Comparison of ENCODE assay signal across 8 mouse cellular contexts in the genomic region with DNA sequence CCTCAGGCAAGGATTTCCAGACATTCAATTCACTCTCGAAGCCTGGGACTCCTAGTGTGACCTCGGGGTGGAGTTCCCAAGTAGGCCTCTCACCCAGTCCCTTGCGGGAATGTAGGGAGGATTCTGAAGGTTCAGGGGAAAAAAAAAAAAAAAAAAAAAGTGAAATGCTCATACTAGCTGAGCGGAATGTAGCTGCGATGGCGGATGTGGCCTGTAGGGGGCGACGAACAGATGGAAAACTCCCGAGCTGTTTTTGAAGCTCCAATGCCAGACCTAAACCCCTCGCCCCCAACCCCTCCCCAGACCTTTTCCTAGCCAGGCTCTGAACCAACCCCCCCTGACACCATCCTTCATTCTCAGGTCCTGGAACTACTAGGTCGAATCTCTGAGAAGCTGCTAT. TPM values are rescaled to one million over a fixed set of nuclear protein-coding genes. Genes with fewer than 3 reads are reported as not detected.
DNase-seq lines count a peak whose midpoint lies in the region; ATAC-seq and TF ChIP-seq lines count a peak whose summit lies in the region.

No protein-coding gene starts in this region.

- peaks cover 26% of the 10 kb centered on the region for H3K4me1 ChIP-seq in embryonic facial prominence, embryonic 10.5 days
- H3K4me1 ChIP-seq in limb, embryonic 11.5 days (ENCODE audit: control insufficient read depth, insufficient read depth, low read length), result 0 out of 2 replicates have a peak, but pooled peaks cover 3% of the 10 kb centered on the region

- CTCF ChIA-PET in Patski (lab: Charles Lee), result interaction anchor here (0.6 to 1.5 kb wide), 10 partner anchors 16 to 314 kb away, joined by 3 to 5 read pairs (median 3); a partner anchor contains a TSS

- H3K9me3 ChIP-seq in embryonic facial prominence, embryonic 10.5 days, result no peaks in the 10 kb centered on the region
- H3K9me3 ChIP-seq in limb, embryonic 11.5 days (ENCODE audit: control insufficient read depth, low read length), result no peaks in the 10 kb centered on the region

- DNase-seq in layer of hippocampus, postnatal 14 days (ENCODE audit: low spot score in 2 of 2), result peak; percentile 47 to 63
- DNase-seq in layer of hippocampus, adult 9-11 months, result no peak
- DNase-seq in Patski (ENCODE audit: low read depth, low spot score), result no peak
- DNase-seq in embryonic facial prominence, embryonic 10.5 days (ENCODE audit: low spot score), result peak; percentile 86
- DNase-seq in heart, postnatal 36 days, result peak; percentile 55 to 67
- DNase-seq in limb, embryonic 11.5 days (ENCODE audit: low spot score), result peak; percentile 89

- POLR2A ChIA-PET in Patski (lab: Charles Lee), result no interaction called here

- no peaks in the 10 kb centered on the region for H3K27me3 ChIP-seq in Patski
- H3K27me3 ChIP-seq in embryonic facial prominence, embryonic 10.5 days (replicated peaks; ENCODE audit: low read depth, poor library complexity, severe bottlenecking), result peaks cover 100% of the 10 kb centered on the region
- H3K27me3 ChIP-seq in limb, embryonic 11.5 days (ENCODE audit: control insufficient read depth, insufficient read depth, low read length), result peaks cover 69% of the 10 kb centered on the region
- no peaks in the 10 kb centered on the region for H3K27me3 ChIP-seq in myocyte (ENCODE audit: control insufficient read depth, insufficient read depth, insufficient read length)

- TF ChIP-seq POLR2A in myocyte (IDR thresholded peaks at IDR 0.05; ENCODE audit: insufficient read length, low read depth), result no peak

- intact Hi-C loops in heart, postnatal 36 days (cut with DNase I), result loop anchor here (1.0 to 2.0 kb wide), 2 partner anchors 54 to 105 kb away; a partner anchor contains a TSS

- no peak overlapping the region for H3K4me2 ChIP-seq in limb, embryonic 11.5 days (ENCODE audit: low read depth, severe bottlenecking)
- peak overlapping the region; percentile 24 for H3K4me2 ChIP-seq in myocyte (ENCODE audit: low read depth)

- H3K36me3 ChIP-seq in embryonic facial prominence, embryonic 10.5 days (replicated peaks), result no peaks in the 10 kb centered on the region
- H3K36me3 ChIP-seq in limb, embryonic 11.5 days (ENCODE audit: control insufficient read depth, insufficient read depth, low read length), result no peaks in the 10 kb centered on the region
- no peaks in the 10 kb centered on the region for H3K36me3 ChIP-seq in myocyte (ENCODE audit: control insufficient read depth, insufficient read depth)

- 0% methylated on average over 11 of the region's 11 CpGs for WGBS in embryonic facial prominence, embryonic 10.5 days
- WGBS in limb, embryonic 11.5 days, result under 1% methylated on average over 11 of the region's 11 CpGs

- H3K4me3 ChIP-seq in embryonic facial prominence, embryonic 10.5 days, result no peak overlapping the region
- H3K4me3 ChIP-seq in limb, embryonic 11.5 days (ENCODE audit: low read depth, low read length), result no peak overlapping the region
- H3K4me3 ChIP-seq in myocyte, result no peak overlapping the region

- H3ac ChIP-seq in myocyte (ENCODE audit: control insufficient read depth, insufficient read length), result no peak overlapping the region

- in situ Hi-C loops in Patski (cut with MboI; ENCODE audit: low pct_unique_long_range_greater_than_20kb), result no loop called here

- no peak overlapping the region for H3K27ac ChIP-seq in embryonic facial prominence, embryonic 10.5 days (replicated peaks)
- no peak overlapping the region for H3K27ac ChIP-seq in limb, embryonic 11.5 days (replicated peaks; ENCODE audit: low read depth, low read length)

- TF ChIP-seq CTCF in Patski (IDR thresholded peaks at IDR 0.05), result no peak

- H3K79me2 ChIP-seq in myocyte (ENCODE audit: control insufficient read depth, insufficient read depth), result no peaks in the 10 kb centered on the region

- H3K9ac ChIP-seq in limb, embryonic 11.5 days (ENCODE audit: low read length), result no peak overlapping the region

- ATAC-seq in Patski, result peak; percentile 51
- ATAC-seq in limb, embryonic 11.5 days (ENCODE audit: insufficient number of reproducible peaks, low FRiP score, low TSS enrichment, low read depth), result no peak; the same call in 1 of the 2 replicates
- ATAC-seq in erythroblast, adult 5-6 weeks (replicated peaks; ENCODE audit: low FRiP score, poor library complexity, severe bottlenecking), result no peak

TF ChIP-seq in myocyte, 11 proteins besides CTCF, POLR2A, EP300 and RAD21:
- no peak for TF ChIP-seq CEBPB (IDR thresholded peaks at IDR 0.05; ENCODE audit: insufficient read depth, poor library complexity, severe bottlenecking)
- no peak for TF ChIP-seq USF1 (IDR thresholded peaks at IDR 0.05; ENCODE audit: low read depth)
TF ChIP-seq in myocyte: peak in this region for 0.

RNA-seq across cellular contexts. Expression of a gene that starts 4.9 kb away (rescaled TPM):
- total RNA-seq in layer of hippocampus, postnatal 14 days (2021), result not detected
- not detected for polyA plus RNA-seq in Patski (2021)
- 0.42 and 0.69 TPM in 2 replicates for polyA plus RNA-seq in embryonic facial prominence, embryonic 10.5 days (2016; fragmentation: Nextera tagmentation; extraction: Ambion mirVana)
- total RNA-seq in heart, postnatal 36 days (2021), result under 1 TPM; 0.28 to 0.65 TPM
- polyA plus RNA-seq in limb, embryonic 11.5 days (2014; fragmentation: Nextera tagmentation; extraction: Ambion mirVana), result 0.21 and 0.44 TPM in 2 replicates
- not detected for polyA plus RNA-seq in myocyte (2012; fragmentation: generic; extraction: Trizol)
- total RNA-seq in erythroblast, adult 5-6 weeks (2015; ENCODE audit: low replicate concordance), result not detected in 2 replicates
- total RNA-seq in erythroblast, adult 5-6 weeks (2017; ENCODE audit: low replicate concordance), result not detected in 2 replicates

RNA-seq across cellular contexts. Expression of a gene that starts 54.5 kb away (rescaled TPM):
- total RNA-seq in layer of hippocampus, postnatal 14 days (2021), result 10 to 100 TPM; 14.7 to 15.0 TPM
- polyA plus RNA-seq in Patski (2021) (13.8 TPM), myocyte (2012; fragmentation: generic; extraction: Trizol) (2.6 TPM)
- polyA plus RNA-seq in embryonic facial prominence, embryonic 10.5 days (2016; fragmentation: Nextera tagmentation; extraction: Ambion mirVana), result 17.5 and 20.3 TPM in 2 replicates
- total RNA-seq in heart, postnatal 36 days (2021), result 1 to 10 TPM; 4.4 to 8.6 TPM
- 21.3 and 21.6 TPM in 2 replicates for polyA plus RNA-seq in limb, embryonic 11.5 days (2014; fragmentation: Nextera tagmentation; extraction: Ambion mirVana)
- 7.1 and 25.0 TPM in 2 replicates for total RNA-seq in erythroblast, adult 5-6 weeks (2015; ENCODE audit: low replicate concordance)
- total RNA-seq in erythroblast, adult 5-6 weeks (2017; ENCODE audit: low replicate concordance), result 3.9 and 6.6 TPM in 2 replicates

Comparison
In these comparisons a context has a peak if more than half of its experiments do, and no peak if none do; other contexts are left out.
1. DNase-seq: peak in layer of hippocampus, postnatal 14 days (2 of 2), embryonic facial prominence, embryonic 10.5 days (single experiment), heart, postnatal 36 days (2 of 2) and limb, embryonic 11.5 days (single experiment); none in layer of hippocampus, adult 9-11 months (single experiment) and Patski (single experiment).